Mouse (Mus musculus): Measurements from ENCODE around the gene Tanc1.

DNA sequence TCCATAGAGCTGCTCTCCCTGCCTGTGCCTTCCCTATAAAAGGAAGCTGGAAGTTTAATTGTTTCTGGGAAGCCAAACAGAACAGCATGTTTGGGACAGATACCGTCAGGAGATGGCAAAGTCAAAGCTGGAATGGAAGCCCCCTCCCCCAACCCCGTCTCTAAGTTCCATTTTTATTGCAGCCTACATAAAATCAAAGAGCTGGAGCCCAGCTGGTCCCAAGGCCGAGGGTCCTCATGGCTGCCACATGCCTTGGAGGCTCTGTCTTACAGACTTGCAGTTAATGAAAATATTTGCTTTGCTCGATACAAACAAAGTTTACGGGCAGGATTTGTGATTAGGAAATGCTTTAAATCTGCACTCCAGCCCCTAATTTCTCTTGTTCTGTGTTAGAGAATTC, 109.9 kb downstream of the Tanc1 start:
- TF ChIP-seq POLR2A (IDR thresholded peaks at IDR 0.05; ENCODE audit: insufficient read depth, low read depth, low read length): no peak
- no peak for TF ChIP-seq CTCF (IDR thresholded peaks at IDR 0.05)
- no peak for TF ChIP-seq EP300 (IDR thresholded peaks at IDR 0.05; ENCODE audit: insufficient read depth, low read depth, low read length)
